Mouse (Mus musculus): ENCODE data around the gene Ntm. TPM values are rescaled to one million over a fixed set of nuclear protein-coding genes. Genes with fewer than 3 reads are reported as not detected.
A peak's percentile ranks its signal among the peaks of the same experiment; 100 is the strongest.

The Ntm gene
- polyA plus RNA-seq, 1 experiment from 2014 or later: 267 TPM

DNA sequence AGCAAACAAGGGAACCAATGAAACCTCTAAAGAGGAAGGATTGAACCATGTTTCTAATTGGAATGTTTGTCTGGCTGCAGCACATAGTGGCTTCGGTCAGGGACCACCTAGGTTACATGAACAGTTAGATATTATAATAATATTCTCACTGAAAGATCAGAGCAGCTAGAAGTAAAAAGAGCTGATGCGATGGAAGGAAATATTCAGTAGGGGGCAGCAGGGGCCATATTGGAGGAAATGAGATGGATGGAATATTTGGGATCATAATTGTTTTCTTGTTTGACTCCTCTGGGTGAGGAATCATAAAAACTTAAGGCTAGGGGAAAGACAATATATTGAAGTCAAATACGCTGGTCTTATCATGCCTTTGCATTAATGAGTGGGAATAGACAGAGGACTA is 726.2 kb downstream of the Ntm start:
- no peak overlapping the region for H3K27ac ChIP-seq (ENCODE audit: low read length)
- H3K9ac ChIP-seq (ENCODE audit: low read depth, low read length): no peak overlapping the region
- H3K36me3 ChIP-seq (ENCODE audit: control insufficient read depth, insufficient read depth, low read length): no peaks in the 10 kb centered on the region
- WGBS: 98% methylated on average over 3 of the region's 3 CpGs
- no peaks in the 10 kb centered on the region for H3K27me3 ChIP-seq (ENCODE audit: control insufficient read depth, insufficient read depth, low read depth, low read length)
- H3K4me2 ChIP-seq (ENCODE audit: low read length): no peak overlapping the region
- no peaks in the 10 kb centered on the region for H3K9me3 ChIP-seq (replicated peaks; ENCODE audit: control insufficient read depth, low read length, poor library complexity, severe bottlenecking)
- H3K4me1 ChIP-seq (ENCODE audit: control insufficient read depth, insufficient read depth, low read length): peaks cover 9% of the 10 kb centered on the region
- H3K4me3 ChIP-seq (ENCODE audit: low read depth, low read length): no peak overlapping the region
- no peak for ATAC-seq

GRCm38 (mm10) chr9:29227747-29228146 is 735.2 kb downstream of the Ntm start:
- H3K4me2 ChIP-seq (ENCODE audit: low read length): no peak overlapping the region
- H3K4me3 ChIP-seq (ENCODE audit: low read depth, low read length): no peak overlapping the region
- peaks cover 13% of the 10 kb centered on the region for H3K4me1 ChIP-seq (ENCODE audit: control insufficient read depth, insufficient read depth, low read length)
- no peak overlapping the region for H3K27ac ChIP-seq (ENCODE audit: low read length)
- H3K9me3 ChIP-seq (replicated peaks; ENCODE audit: control insufficient read depth, low read length, poor library complexity, severe bottlenecking): no peaks in the 10 kb centered on the region
- 86% methylated on average over 4 of the region's 4 CpGs for WGBS
- H3K36me3 ChIP-seq (ENCODE audit: control insufficient read depth, insufficient read depth, low read length): no peaks in the 10 kb centered on the region
- H3K27me3 ChIP-seq (ENCODE audit: control insufficient read depth, insufficient read depth, low read depth, low read length): no peaks in the 10 kb centered on the region
- no peak for ATAC-seq
- no peak overlapping the region for H3K9ac ChIP-seq (ENCODE audit: low read depth, low read length)

DNA sequence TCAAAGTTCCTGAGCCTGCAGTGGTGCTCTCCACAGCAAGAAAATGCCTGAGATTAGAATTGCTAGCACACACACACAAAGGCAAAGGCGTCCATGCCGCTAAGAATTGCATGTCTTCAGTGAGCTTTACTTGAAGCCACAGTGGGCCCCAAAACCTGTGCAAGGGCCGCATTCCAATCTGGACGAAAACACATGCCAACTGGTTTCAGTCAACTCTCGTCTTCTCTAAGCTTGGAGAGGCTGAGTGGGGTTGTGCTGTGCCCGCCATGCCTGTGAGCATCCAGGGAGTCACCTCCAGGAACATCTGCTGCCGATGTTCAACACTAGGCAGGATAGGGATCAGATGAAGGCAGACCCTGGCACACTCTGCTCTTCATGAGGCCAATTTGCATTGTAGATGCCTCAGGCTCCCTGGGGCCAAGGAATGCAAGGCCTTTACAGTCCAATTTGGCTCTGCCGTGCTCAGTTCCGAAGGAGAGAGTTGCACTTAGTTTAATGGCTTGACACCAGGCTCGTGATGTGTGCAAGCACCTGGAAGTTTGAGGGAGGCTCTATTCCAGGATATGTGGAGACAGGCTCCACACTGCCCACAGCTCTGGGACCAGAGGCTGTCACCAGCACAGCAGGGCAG is 739.9 kb downstream of the Ntm start:
- no peak for ATAC-seq
- Histone ChIP-seq H3K4me3 (ENCODE audit: low read depth, low read length) (no peak overlapping the region), H3K36me3 (ENCODE audit: control insufficient read depth, insufficient read depth, low read length) (no peaks in the 10 kb centered on the region)

GRCm38 (mm10) chr9:29220941-29221615 is 741.9 kb downstream of the Ntm start:
- H3K27ac ChIP-seq (ENCODE audit: low read length): no peak overlapping the region
- 41% methylated on average over 5 of the region's 5 CpGs for WGBS
- no peak for ATAC-seq
- no peak overlapping the region for H3K9ac ChIP-seq (ENCODE audit: low read depth, low read length)
- H3K9me3 ChIP-seq (replicated peaks; ENCODE audit: control insufficient read depth, low read length, poor library complexity, severe bottlenecking): no peaks in the 10 kb centered on the region
- no peak overlapping the region for H3K4me2 ChIP-seq (ENCODE audit: low read length)
- H3K4me1 ChIP-seq (ENCODE audit: control insufficient read depth, insufficient read depth, low read length): peaks cover 14% of the 10 kb centered on the region
- no peaks in the 10 kb centered on the region for H3K36me3 ChIP-seq (ENCODE audit: control insufficient read depth, insufficient read depth, low read length)
- no peak overlapping the region for H3K4me3 ChIP-seq (ENCODE audit: low read depth, low read length)
- no peaks in the 10 kb centered on the region for H3K27me3 ChIP-seq (ENCODE audit: control insufficient read depth, insufficient read depth, low read depth, low read length)

More for the DNA sequence above, 739.9 kb downstream of the Ntm start:
- Histone ChIP-seq H3K27me3 (ENCODE audit: control insufficient read depth, insufficient read depth, low read depth, low read length) (no peaks in the 10 kb centered on the region), H3K9ac (ENCODE audit: low read depth, low read length) (no peak overlapping the region), H3K4me2 (ENCODE audit: low read length) (no peak overlapping the region), H3K4me1 (ENCODE audit: control insufficient read depth, insufficient read depth, low read length) (peaks cover 15% of the 10 kb centered on the region), H3K27ac (ENCODE audit: low read length) (no peak overlapping the region), H3K9me3 (replicated peaks; ENCODE audit: control insufficient read depth, low read length, poor library complexity, severe bottlenecking) (no peaks in the 10 kb centered on the region)
- WGBS: 52% methylated on average over 10 of the region's 10 CpGs

- H3K27ac ChIP-seq (ENCODE audit: low read length): no peak overlapping the region
- H3K27me3 ChIP-seq (ENCODE audit: control insufficient read depth, insufficient read depth, low read depth, low read length): no peaks in the 10 kb centered on the region
- no peaks in the 10 kb centered on the region for H3K36me3 ChIP-seq (ENCODE audit: control insufficient read depth, insufficient read depth, low read length)
- H3K9ac ChIP-seq (ENCODE audit: low read depth, low read length): no peak overlapping the region
- H3K4me1 ChIP-seq (ENCODE audit: control insufficient read depth, insufficient read depth, low read length): peaks cover 14% of the 10 kb centered on the region
- peak; percentile 49; the same call in 1 of the 2 replicates for ATAC-seq
- H3K4me3 ChIP-seq (ENCODE audit: low read depth, low read length): no peak overlapping the region
- H3K9me3 ChIP-seq (replicated peaks; ENCODE audit: control insufficient read depth, low read length, poor library complexity, severe bottlenecking): no peaks in the 10 kb centered on the region
- H3K4me2 ChIP-seq (ENCODE audit: low read length): no peak overlapping the region
- 39% methylated on average over 11 of the region's 11 CpGs for WGBS
These were observed 742.4 kb downstream of the Ntm start for GRCm38 (mm10) chr9:29220493-29220892.

DNA sequence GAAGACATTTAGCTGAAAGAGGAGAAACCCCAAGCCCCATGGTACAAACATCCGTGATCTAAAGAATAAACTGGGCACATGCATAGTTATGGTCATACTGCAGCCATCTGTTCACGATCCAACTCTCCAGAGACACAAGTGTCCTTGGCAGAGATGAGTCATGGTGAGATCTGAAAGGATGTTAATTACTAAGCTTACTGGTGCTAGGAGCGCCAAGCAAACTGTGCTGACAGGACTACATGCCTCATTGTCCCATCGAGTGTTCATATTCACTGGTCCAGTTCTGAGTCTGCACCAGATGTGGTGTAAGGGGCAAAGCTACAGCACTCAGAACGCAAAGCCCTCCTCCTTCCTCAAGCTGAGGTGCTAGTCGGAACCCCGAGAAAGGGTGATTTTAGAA is 745.0 kb downstream of the Ntm start:
- no peaks in the 10 kb centered on the region for H3K36me3 ChIP-seq (ENCODE audit: control insufficient read depth, insufficient read depth, low read length)
- no peaks in the 10 kb centered on the region for H3K27me3 ChIP-seq (ENCODE audit: control insufficient read depth, insufficient read depth, low read depth, low read length)
- H3K4me2 ChIP-seq (ENCODE audit: low read length): no peak overlapping the region
- no peak overlapping the region for H3K27ac ChIP-seq (ENCODE audit: low read length)
- WGBS: 72% methylated on average over 7 of the region's 7 CpGs
- no peak overlapping the region for H3K4me3 ChIP-seq (ENCODE audit: low read depth, low read length)
- no peak overlapping the region for H3K9ac ChIP-seq (ENCODE audit: low read depth, low read length)
- no peaks in the 10 kb centered on the region for H3K9me3 ChIP-seq (replicated peaks; ENCODE audit: control insufficient read depth, low read length, poor library complexity, severe bottlenecking)
- peaks cover 12% of the 10 kb centered on the region for H3K4me1 ChIP-seq (ENCODE audit: control insufficient read depth, insufficient read depth, low read length)
- ATAC-seq: no peak

DNA sequence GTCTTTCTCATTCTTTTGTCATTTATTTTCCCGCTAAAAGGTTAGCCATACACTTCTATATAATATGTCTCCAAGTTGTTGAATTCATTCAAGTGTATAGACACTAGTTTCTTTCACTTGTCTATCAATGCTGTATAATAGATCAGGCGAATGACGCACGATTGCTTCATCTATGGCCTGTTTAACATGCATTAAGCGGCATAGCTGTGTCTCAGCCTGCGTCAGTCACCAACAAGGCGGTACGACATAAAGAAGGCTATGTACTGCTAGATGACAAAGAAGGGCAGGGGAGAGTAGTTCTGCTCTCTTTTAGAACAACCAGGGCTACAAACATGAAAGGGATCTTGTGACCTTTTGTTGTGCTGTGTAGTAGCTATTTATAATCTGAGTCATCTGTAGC is 746.4 kb downstream of the Ntm start:
- no peaks in the 10 kb centered on the region for H3K36me3 ChIP-seq (ENCODE audit: control insufficient read depth, insufficient read depth, low read length)
- ATAC-seq: no peak
- WGBS: 50% methylated on average over 8 of the region's 8 CpGs
- no peak overlapping the region for H3K4me2 ChIP-seq (ENCODE audit: low read length)
- peaks cover 12% of the 10 kb centered on the region for H3K4me1 ChIP-seq (ENCODE audit: control insufficient read depth, insufficient read depth, low read length)
- no peaks in the 10 kb centered on the region for H3K9me3 ChIP-seq (replicated peaks; ENCODE audit: control insufficient read depth, low read length, poor library complexity, severe bottlenecking)
- H3K27ac ChIP-seq (ENCODE audit: low read length): no peak overlapping the region
- H3K9ac ChIP-seq (ENCODE audit: low read depth, low read length): no peak overlapping the region
- no peaks in the 10 kb centered on the region for H3K27me3 ChIP-seq (ENCODE audit: control insufficient read depth, insufficient read depth, low read depth, low read length)
- no peak overlapping the region for H3K4me3 ChIP-seq (ENCODE audit: low read depth, low read length)

GRCm38 (mm10) chr9:29215796-29216195 is 747.1 kb downstream of the Ntm start:
- H3K9me3 ChIP-seq (replicated peaks; ENCODE audit: control insufficient read depth, low read length, poor library complexity, severe bottlenecking): no peaks in the 10 kb centered on the region
- H3K36me3 ChIP-seq (ENCODE audit: control insufficient read depth, insufficient read depth, low read length): no peaks in the 10 kb centered on the region
- no peaks in the 10 kb centered on the region for H3K27me3 ChIP-seq (ENCODE audit: control insufficient read depth, insufficient read depth, low read depth, low read length)
- no peak overlapping the region for H3K9ac ChIP-seq (ENCODE audit: low read depth, low read length)
- no peak overlapping the region for H3K27ac ChIP-seq (ENCODE audit: low read length)
- H3K4me1 ChIP-seq (ENCODE audit: control insufficient read depth, insufficient read depth, low read length): peaks cover 6% of the 10 kb centered on the region
- H3K4me3 ChIP-seq (ENCODE audit: low read depth, low read length): no peak overlapping the region
- no peak for ATAC-seq
- no peak overlapping the region for H3K4me2 ChIP-seq (ENCODE audit: low read length)
- WGBS: 85% methylated on average over 2 of the region's 2 CpGs

DNA sequence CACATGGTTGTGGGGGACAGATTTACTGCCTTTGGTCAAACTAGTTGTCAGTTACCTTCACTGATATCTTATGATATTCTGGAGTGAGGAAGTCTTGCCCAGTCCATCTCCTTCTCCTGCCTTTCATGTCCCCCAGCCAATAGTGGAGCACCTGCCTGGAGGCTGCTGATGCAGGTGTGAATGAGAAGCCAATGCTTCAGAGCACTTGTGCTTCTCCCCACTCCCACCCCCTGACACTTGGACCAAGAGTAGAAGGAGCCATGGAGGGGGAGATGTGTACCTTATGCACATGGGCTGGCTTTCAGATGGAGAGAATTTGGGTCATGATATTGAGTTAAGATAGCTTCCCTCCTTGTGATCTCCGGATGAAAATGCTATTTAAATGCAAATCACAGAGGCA is 747.7 kb downstream of the Ntm start:
- ATAC-seq: no peak
- WGBS: 45% methylated on average over 1 of the region's 1 CpGs

More for the DNA sequence above, 747.7 kb downstream of the Ntm start:
- H3K4me3 ChIP-seq (ENCODE audit: low read depth, low read length): no peak overlapping the region
- H3K9me3 ChIP-seq (replicated peaks; ENCODE audit: control insufficient read depth, low read length, poor library complexity, severe bottlenecking): no peaks in the 10 kb centered on the region
- no peak overlapping the region for H3K4me2 ChIP-seq (ENCODE audit: low read length)
- no peaks in the 10 kb centered on the region for H3K27me3 ChIP-seq (ENCODE audit: control insufficient read depth, insufficient read depth, low read depth, low read length)
- H3K4me1 ChIP-seq (ENCODE audit: control insufficient read depth, insufficient read depth, low read length): peaks cover 3% of the 10 kb centered on the region
- H3K9ac ChIP-seq (ENCODE audit: low read depth, low read length): no peak overlapping the region
- no peaks in the 10 kb centered on the region for H3K36me3 ChIP-seq (ENCODE audit: control insufficient read depth, insufficient read depth, low read length)
- H3K27ac ChIP-seq (ENCODE audit: low read length): no peak overlapping the region
